Mouse (Mus musculus): ENCODE measurements at regions not wholly inside any gene's neighbourhood (a gene's known extent, or its start where the extent isn't known, plus 50 kb on each side); places are given as distances from the start of the nearest gene placed in this dataset.

- Histone ChIP-seq H3K4me3 (ENCODE audit: low read depth, low read length) (no peak overlapping the region), H3K9me3 (ENCODE audit: low read length) (no peaks in the 10 kb centered on the region), H3K27me3 (ENCODE audit: insufficient read depth, low read length) (peaks cover 1% of the 10 kb centered on the region; the same call in 1 of the 2 replicates), H3K27ac (ENCODE audit: low read depth) (no peak overlapping the region), H3K36me3 (replicated peaks; ENCODE audit: insufficient read depth, low read length) (no peaks in the 10 kb centered on the region), H3K9ac (replicated peaks) (no peak overlapping the region), H3K4me2 (ENCODE audit: low read depth, low read length) (no peak overlapping the region), H3K4me1 (ENCODE audit: insufficient read depth) (no peaks in the 10 kb centered on the region)
- DNase-seq (no peak), ATAC-seq (no peak)
- WGBS (ENCODE audit: insufficient replicate concordance): 54% methylated on average over 2 of the region's 2 CpGs
- TF ChIP-seq CTCF (IDR thresholded peaks at IDR 0.05; ENCODE audit: low read depth): no peak
- TF ChIP-seq EP300 (IDR thresholded peaks at IDR 0.05; ENCODE audit: low read depth): no peak
Measured at GRCm38 (mm10) chr16:93287520-93287919, 316.3 kb downstream of the Setd4 start.

- DNase-seq: no peak
- WGBS (ENCODE audit: insufficient replicate concordance): 87% methylated on average over 3 of the region's 3 CpGs
- Histone ChIP-seq H3K4me2 (ENCODE audit: low read depth, low read length) (no peak overlapping the region), H3K36me3 (replicated peaks; ENCODE audit: insufficient read depth, low read length) (no peaks in the 10 kb centered on the region), H3K27me3 (ENCODE audit: insufficient read depth, low read length) (no peaks in the 10 kb centered on the region), H3K9me3 (ENCODE audit: low read length) (no peaks in the 10 kb centered on the region), H3K27ac (ENCODE audit: low read depth) (no peak overlapping the region), H3K9ac (replicated peaks) (no peak overlapping the region), H3K4me1 (ENCODE audit: insufficient read depth) (no peaks in the 10 kb centered on the region), H3K4me3 (ENCODE audit: low read depth, low read length) (no peak overlapping the region)
- TF ChIP-seq CTCF (IDR thresholded peaks at IDR 0.05; ENCODE audit: low read depth) (no peak), EP300 (IDR thresholded peaks at IDR 0.05; ENCODE audit: low read depth) (no peak)
- no peak for ATAC-seq
Measured at GRCm38 (mm10) chr16:93286816-93287215, 317.0 kb downstream of the Setd4 start.

- Histone ChIP-seq H3K27ac (ENCODE audit: low read depth) (no peak overlapping the region), H3K36me3 (replicated peaks; ENCODE audit: insufficient read depth, low read length) (no peaks in the 10 kb centered on the region), H3K9me3 (ENCODE audit: low read length) (no peaks in the 10 kb centered on the region), H3K4me2 (ENCODE audit: low read depth, low read length) (no peak overlapping the region), H3K27me3 (ENCODE audit: insufficient read depth, low read length) (no peaks in the 10 kb centered on the region), H3K4me3 (ENCODE audit: low read depth, low read length) (no peak overlapping the region), H3K4me1 (ENCODE audit: insufficient read depth) (no peaks in the 10 kb centered on the region), H3K9ac (replicated peaks) (no peak overlapping the region)
- ATAC-seq (no peak), DNase-seq (no peak)
- 86% methylated on average over 6 of the region's 6 CpGs for WGBS (ENCODE audit: insufficient replicate concordance)
- TF ChIP-seq CTCF (IDR thresholded peaks at IDR 0.05; ENCODE audit: low read depth): no peak
- TF ChIP-seq EP300 (IDR thresholded peaks at IDR 0.05; ENCODE audit: low read depth): no peak
Measured at GRCm38 (mm10) chr16:93285191-93285590, 318.7 kb downstream of the Setd4 start.

- no peaks in the 10 kb centered on the region for H3K36me3 ChIP-seq (replicated peaks; ENCODE audit: insufficient read depth, low read length)
Measured at GRCm38 (mm10) chr16:93281715-93282114, 322.1 kb downstream of the Setd4 start.

GRCm38 (mm10) chr16:93272636-93273035, 331.2 kb downstream of the Setd4 start:
- Histone ChIP-seq H3K9ac (replicated peaks) (no peak overlapping the region), H3K9me3 (ENCODE audit: low read length) (no peaks in the 10 kb centered on the region), H3K4me1 (ENCODE audit: insufficient read depth) (no peaks in the 10 kb centered on the region), H3K27me3 (ENCODE audit: insufficient read depth, low read length) (0 out of 2 replicates have a peak, but pooled peaks cover 3% of the 10 kb centered on the region), H3K36me3 (replicated peaks; ENCODE audit: insufficient read depth, low read length) (no peaks in the 10 kb centered on the region), H3K4me2 (ENCODE audit: low read depth, low read length) (no peak overlapping the region), H3K4me3 (ENCODE audit: low read depth, low read length) (no peak overlapping the region), H3K27ac (ENCODE audit: low read depth) (no peak overlapping the region)
- WGBS (ENCODE audit: insufficient replicate concordance): 44% methylated on average over 8 of the region's 8 CpGs
- DNase-seq (no peak), ATAC-seq (no peak)
- TF ChIP-seq EP300 (IDR thresholded peaks at IDR 0.05; ENCODE audit: low read depth) (no peak), CTCF (IDR thresholded peaks at IDR 0.05; ENCODE audit: low read depth) (no peak)

More at GRCm38 (mm10) chr16:93281715-93282114, 322.1 kb downstream of the Setd4 start:
- H3K27me3 ChIP-seq (ENCODE audit: insufficient read depth, low read length): no peaks in the 10 kb centered on the region
- 42% methylated on average over 1 of the region's 1 CpGs for WGBS (ENCODE audit: insufficient replicate concordance)
- TF ChIP-seq CTCF (IDR thresholded peaks at IDR 0.05; ENCODE audit: low read depth) (no peak), EP300 (IDR thresholded peaks at IDR 0.05; ENCODE audit: low read depth) (no peak)
- H3K4me1 ChIP-seq (ENCODE audit: insufficient read depth): no peaks in the 10 kb centered on the region
- no peaks in the 10 kb centered on the region for H3K9me3 ChIP-seq (ENCODE audit: low read length)
- H3K9ac ChIP-seq (replicated peaks): no peak overlapping the region
- DNase-seq: no peak
- no peak for ATAC-seq
- no peak overlapping the region for H3K4me3 ChIP-seq (ENCODE audit: low read depth, low read length)
- H3K4me2 ChIP-seq (ENCODE audit: low read depth, low read length): no peak overlapping the region
- H3K27ac ChIP-seq (ENCODE audit: low read depth): no peak overlapping the region

- Histone ChIP-seq H3K9ac (replicated peaks) (no peak overlapping the region), H3K27me3 (ENCODE audit: insufficient read depth, low read length) (0 out of 2 replicates have a peak, but pooled peaks cover 3% of the 10 kb centered on the region), H3K4me1 (ENCODE audit: insufficient read depth) (no peaks in the 10 kb centered on the region), H3K4me3 (ENCODE audit: low read depth, low read length) (no peak overlapping the region), H3K9me3 (ENCODE audit: low read length) (no peaks in the 10 kb centered on the region), H3K4me2 (ENCODE audit: low read depth, low read length) (no peak overlapping the region), H3K36me3 (replicated peaks; ENCODE audit: insufficient read depth, low read length) (no peaks in the 10 kb centered on the region), H3K27ac (ENCODE audit: low read depth) (no peak overlapping the region)
- TF ChIP-seq EP300 (IDR thresholded peaks at IDR 0.05; ENCODE audit: low read depth): no peak
- TF ChIP-seq CTCF (IDR thresholded peaks at IDR 0.05; ENCODE audit: low read depth): no peak
- 67% methylated on average over 6 of the region's 6 CpGs for WGBS (ENCODE audit: insufficient replicate concordance)
- DNase-seq (no peak), ATAC-seq (no peak)
Measured at GRCm38 (mm10) chr16:93272146-93272545, 331.7 kb downstream of the Setd4 start.
